Mouse (Mus musculus): ENCODE data around the gene Hcar1. TPM values are rescaled to one million over a fixed set of nuclear protein-coding genes. Genes with fewer than 3 reads are reported as not detected.

Gene Hcar1
- polyA plus RNA-seq, 1 experiment from 2014 or later = 0.50 TPM

- no peak for ATAC-seq (ENCODE audit: low FRiP score, low read depth)
- no peaks in the 10 kb centered on the region for H3K4me1 ChIP-seq
- H3K27me3 ChIP-seq = no peaks in the 10 kb centered on the region
- H3K9me3 ChIP-seq = no peaks in the 10 kb centered on the region
- 86% methylated on average over 15 of the region's 15 CpGs for WGBS
- no peak overlapping the region for H3K9ac ChIP-seq (replicated peaks)
- H3K36me3 ChIP-seq = no peaks in the 10 kb centered on the region
- no peak overlapping the region for H3K4me2 ChIP-seq (replicated peaks)
- H3K27ac ChIP-seq (replicated peaks) = no peak overlapping the region
- no peak overlapping the region for H3K4me3 ChIP-seq
These were observed 17.2 kb downstream of the Hcar1 start for GRCm38 (mm10) chr5:123862374-123863350.

- 86% methylated on average over 11 of the region's 11 CpGs for WGBS
- Histone ChIP-seq H3K27me3 (no peaks in the 10 kb centered on the region), H3K4me2 (replicated peaks) (no peak overlapping the region), H3K9ac (replicated peaks) (no peak overlapping the region), H3K4me3 (no peak overlapping the region), H3K27ac (replicated peaks) (no peak overlapping the region), H3K4me1 (no peaks in the 10 kb centered on the region), H3K9me3 (no peaks in the 10 kb centered on the region), H3K36me3 (no peaks in the 10 kb centered on the region)
- ATAC-seq (ENCODE audit: low FRiP score, low read depth) = no peak
These were observed 21.0 kb downstream of the Hcar1 start for GRCm38 (mm10) chr5:123858798-123859197.

GRCm38 (mm10) chr5:123854511-123854910 lies 25.3 kb downstream of the Hcar1 start:
- no peak for ATAC-seq (ENCODE audit: low FRiP score, low read depth)
- Histone ChIP-seq H3K27me3 (no peaks in the 10 kb centered on the region), H3K27ac (replicated peaks) (no peak overlapping the region), H3K4me2 (replicated peaks) (no peak overlapping the region), H3K9ac (replicated peaks) (no peak overlapping the region), H3K4me3 (no peak overlapping the region), H3K9me3 (no peaks in the 10 kb centered on the region), H3K4me1 (no peaks in the 10 kb centered on the region), H3K36me3 (no peaks in the 10 kb centered on the region)
- 92% methylated on average over 9 of the region's 9 CpGs for WGBS

GRCm38 (mm10) chr5:123853877-123854504 lies 25.8 kb downstream of the Hcar1 start:
- Histone ChIP-seq H3K27me3 (no peaks in the 10 kb centered on the region), H3K36me3 (no peaks in the 10 kb centered on the region), H3K4me1 (no peaks in the 10 kb centered on the region), H3K9me3 (no peaks in the 10 kb centered on the region), H3K9ac (replicated peaks) (no peak overlapping the region), H3K27ac (replicated peaks) (no peak overlapping the region), H3K4me2 (replicated peaks) (no peak overlapping the region), H3K4me3 (no peak overlapping the region)
- WGBS = 92% methylated on average over 11 of the region's 11 CpGs
- no peak for ATAC-seq (ENCODE audit: low FRiP score, low read depth)

- 69% methylated on average over 2 of the region's 2 CpGs for WGBS
- H3K27ac ChIP-seq (replicated peaks) = no peak overlapping the region
- H3K4me1 ChIP-seq = no peaks in the 10 kb centered on the region
- H3K4me2 ChIP-seq (replicated peaks) = no peak overlapping the region
- H3K36me3 ChIP-seq = no peaks in the 10 kb centered on the region
- no peak overlapping the region for H3K4me3 ChIP-seq
- ATAC-seq (ENCODE audit: low FRiP score, low read depth) = no peak
- no peaks in the 10 kb centered on the region for H3K9me3 ChIP-seq
- no peaks in the 10 kb centered on the region for H3K27me3 ChIP-seq
- no peak overlapping the region for H3K9ac ChIP-seq (replicated peaks)
These were observed 28.4 kb downstream of the Hcar1 start for GRCm38 (mm10) chr5:123851398-123851797.

- Histone ChIP-seq H3K4me1 (peaks cover 4% of the 10 kb centered on the region; the same call in 1 of the 2 replicates), H3K9me3 (no peaks in the 10 kb centered on the region), H3K9ac (replicated peaks) (no peak overlapping the region), H3K4me2 (replicated peaks) (no peak overlapping the region), H3K36me3 (no peaks in the 10 kb centered on the region), H3K27ac (replicated peaks) (no peak overlapping the region), H3K27me3 (no peaks in the 10 kb centered on the region), H3K4me3 (no peak overlapping the region)
- no peak for ATAC-seq (ENCODE audit: low FRiP score, low read depth)
- 97% methylated on average over 14 of the region's 14 CpGs for WGBS
These were observed 35.5 kb downstream of the Hcar1 start for GRCm38 (mm10) chr5:123844316-123844715.

- H3K4me3 ChIP-seq = no peak overlapping the region
- H3K9ac ChIP-seq (replicated peaks) = no peak overlapping the region
- H3K4me2 ChIP-seq (replicated peaks) = no peak overlapping the region
- no peak for ATAC-seq (ENCODE audit: low FRiP score, low read depth)
- WGBS = 33% methylated on average over 4 of the region's 4 CpGs
- H3K36me3 ChIP-seq = no peaks in the 10 kb centered on the region
- H3K27ac ChIP-seq (replicated peaks) = no peak overlapping the region
- H3K27me3 ChIP-seq = no peaks in the 10 kb centered on the region
- no peaks in the 10 kb centered on the region for H3K9me3 ChIP-seq
- peaks cover 4% of the 10 kb centered on the region; the same call in 1 of the 2 replicates for H3K4me1 ChIP-seq
These were observed 36.0 kb downstream of the Hcar1 start for GRCm38 (mm10) chr5:123843816-123844215.

GRCm38 (mm10) chr5:123842935-123843282 lies 36.9 kb downstream of the Hcar1 start:
- 75% methylated on average over 3 of the region's 3 CpGs for WGBS
- Histone ChIP-seq H3K27me3 (no peaks in the 10 kb centered on the region), H3K9ac (replicated peaks) (no peak overlapping the region), H3K4me3 (no peak overlapping the region), H3K36me3 (no peaks in the 10 kb centered on the region), H3K9me3 (no peaks in the 10 kb centered on the region), H3K4me2 (replicated peaks) (no peak overlapping the region), H3K27ac (replicated peaks) (no peak overlapping the region), H3K4me1 (peaks cover 4% of the 10 kb centered on the region; the same call in 1 of the 2 replicates)
- ATAC-seq (ENCODE audit: low FRiP score, low read depth) = no peak

GRCm38 (mm10) chr5:123842221-123842934 lies 37.4 kb downstream of the Hcar1 start:
- H3K9me3 ChIP-seq = no peaks in the 10 kb centered on the region
- H3K27ac ChIP-seq (replicated peaks) = no peak overlapping the region
- H3K27me3 ChIP-seq = no peaks in the 10 kb centered on the region
- ATAC-seq (ENCODE audit: low FRiP score, low read depth) = no peak
- no peaks in the 10 kb centered on the region for H3K36me3 ChIP-seq
- peaks cover 4% of the 10 kb centered on the region; the same call in 1 of the 2 replicates for H3K4me1 ChIP-seq
- no peak overlapping the region for H3K4me2 ChIP-seq (replicated peaks)
- H3K4me3 ChIP-seq = no peak overlapping the region
- H3K9ac ChIP-seq (replicated peaks) = no peak overlapping the region
- 66% methylated on average over 11 of the region's 11 CpGs for WGBS

GRCm38 (mm10) chr5:123837371-123837770 lies 42.4 kb downstream of the Hcar1 start:
- no peaks in the 10 kb centered on the region for H3K9me3 ChIP-seq
- ATAC-seq (ENCODE audit: low FRiP score, low read depth) = no peak
- WGBS = 53% methylated on average over 4 of the region's 4 CpGs
- H3K4me2 ChIP-seq (replicated peaks) = no peak overlapping the region
- no peak overlapping the region for H3K4me3 ChIP-seq
- no peaks in the 10 kb centered on the region for H3K27me3 ChIP-seq
- no peak overlapping the region for H3K27ac ChIP-seq (replicated peaks)
- H3K4me1 ChIP-seq = no peaks in the 10 kb centered on the region
- no peaks in the 10 kb centered on the region for H3K36me3 ChIP-seq
- no peak overlapping the region for H3K9ac ChIP-seq (replicated peaks)

- no peak overlapping the region for H3K9ac ChIP-seq (replicated peaks)
- no peaks in the 10 kb centered on the region for H3K9me3 ChIP-seq
- no peaks in the 10 kb centered on the region for H3K4me1 ChIP-seq
- no peak overlapping the region for H3K4me2 ChIP-seq (replicated peaks)
- ATAC-seq (ENCODE audit: low FRiP score, low read depth) = no peak
- WGBS = 83% methylated on average over 3 of the region's 3 CpGs
- H3K27ac ChIP-seq (replicated peaks) = no peak overlapping the region
- no peaks in the 10 kb centered on the region for H3K27me3 ChIP-seq
- no peak overlapping the region for H3K4me3 ChIP-seq
- no peaks in the 10 kb centered on the region for H3K36me3 ChIP-seq
These were observed 45.0 kb downstream of the Hcar1 start for GRCm38 (mm10) chr5:123834836-123835235.

- Histone ChIP-seq H3K27me3 (no peaks in the 10 kb centered on the region), H3K27ac (replicated peaks) (no peak overlapping the region), H3K36me3 (no peaks in the 10 kb centered on the region), H3K4me3 (no peak overlapping the region), H3K9ac (replicated peaks) (no peak overlapping the region), H3K9me3 (no peaks in the 10 kb centered on the region), H3K4me1 (no peaks in the 10 kb centered on the region), H3K4me2 (replicated peaks) (no peak overlapping the region)
- WGBS = 92% methylated on average over 7 of the region's 7 CpGs
- no peak for ATAC-seq (ENCODE audit: low FRiP score, low read depth)
These were observed 47.5 kb downstream of the Hcar1 start for GRCm38 (mm10) chr5:123832309-123832708.
